16 mouse cellular contexts compared by ENCODE assay signal in the genomic region with DNA sequence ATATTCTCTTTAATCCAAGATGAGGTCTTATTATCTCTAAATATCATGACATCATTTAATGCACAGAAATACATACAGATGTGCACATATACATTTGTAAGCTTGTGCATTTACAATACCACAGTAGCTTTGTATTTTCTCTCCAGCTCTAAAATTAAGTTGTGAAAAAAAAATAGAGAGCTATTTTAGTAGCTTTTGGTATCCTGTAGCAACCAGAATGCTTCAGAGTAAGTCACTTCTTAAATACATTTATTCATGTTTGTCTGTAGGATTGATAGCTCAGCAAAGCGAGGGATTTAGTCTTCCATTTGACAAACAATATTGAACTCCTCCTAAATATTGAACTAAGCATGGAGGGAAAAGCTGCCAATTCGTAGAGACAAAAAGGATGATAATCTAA.
"Had no signal": no experiment of that assay in that cellular context is flagged by ENCODE, and none has a peak within 500 bp of the region (broad histone marks: within the 10 kb centered on the region; RNA-seq: fewer than 3 reads in every experiment).

No protein-coding gene starts in this region.

- H3K4me1 ChIP-seq: midbrain, embryonic 12.5 days; neural tube, embryonic 12.5 days; stomach, embryonic 15.5 days had no signal

- DNase-seq: lung, adult 18-20 months; lung, embryonic 14.5 days; lung, postnatal 10 days; lung, postnatal 4 days; midbrain, embryonic 14.5 days; right cerebral cortex, postnatal 14 days; thymus, adult 18-20 months; thymus, postnatal 14 days; thymus, postnatal 36 days had no signal

- H3K4me2 ChIP-seq: lung, embryonic 14.5 days; midbrain, embryonic 12.5 days; neural tube, embryonic 12.5 days; stomach, embryonic 15.5 days had no signal

- H3K36me3 ChIP-seq: midbrain, embryonic 10.5 days; midbrain, embryonic 12.5 days; neural tube, embryonic 12.5 days; stomach, embryonic 15.5 days had no signal

- H3K27me3 ChIP-seq: midbrain, embryonic 12.5 days; neural tube, embryonic 12.5 days; stomach, embryonic 15.5 days had no signal

- H3K9me3 ChIP-seq: midbrain, embryonic 10.5 days; midbrain, embryonic 12.5 days; neural tube, embryonic 12.5 days; stomach, embryonic 15.5 days had no signal

- H3K9ac ChIP-seq: lung, embryonic 14.5 days; midbrain, embryonic 12.5 days; neural tube, embryonic 12.5 days; stomach, embryonic 15.5 days had no signal

- H3K4me3 ChIP-seq: midbrain, embryonic 10.5 days; midbrain, embryonic 12.5 days; myocyte; neural tube, embryonic 12.5 days; stomach, embryonic 15.5 days had no signal

- H3K27ac ChIP-seq: midbrain, embryonic 10.5 days; midbrain, embryonic 12.5 days; neural tube, embryonic 12.5 days; stomach, embryonic 15.5 days; stomach, postnatal 0 days had no signal

- ATAC-seq: midbrain, embryonic 16.5 days had no signal
